8 mouse cellular contexts compared by ENCODE assay signal in the genomic region with DNA sequence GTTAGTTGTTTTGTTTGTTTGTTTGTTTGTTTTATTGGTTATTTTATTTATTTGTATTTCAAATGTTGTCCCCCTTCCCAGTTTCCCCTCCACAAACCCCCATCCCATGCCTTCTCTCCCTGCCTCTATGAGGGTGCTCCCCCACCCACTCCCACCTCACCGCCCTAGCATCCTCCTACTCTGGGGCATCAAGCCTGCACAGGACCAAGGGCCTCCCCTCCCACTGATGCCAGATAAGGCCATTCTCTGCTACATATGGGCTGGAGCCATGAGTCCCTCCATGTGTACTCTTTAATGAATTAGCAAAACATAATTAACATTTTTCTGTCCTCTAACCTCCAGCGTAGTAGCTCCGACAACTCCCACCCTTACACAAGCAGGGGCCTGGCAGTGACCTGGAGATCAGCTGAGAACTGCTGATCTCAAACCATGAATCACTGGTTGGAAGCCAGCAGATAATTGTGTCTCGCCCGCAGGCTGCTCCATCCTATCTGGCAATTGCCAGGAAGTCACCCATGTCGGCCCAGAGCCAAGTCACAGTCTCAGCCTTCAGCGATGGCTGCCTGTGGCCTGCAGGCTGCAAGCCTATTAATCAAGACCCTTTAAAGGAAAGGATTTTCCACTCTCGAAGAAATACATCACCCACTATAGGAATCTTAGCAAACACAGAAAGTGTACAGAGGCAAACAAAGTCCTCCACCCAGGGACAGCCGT.
DNase-seq lines count a peak whose midpoint lies in the region; ATAC-seq and TF ChIP-seq lines count a peak whose summit lies in the region.

No protein-coding gene starts in this region.

- no peak overlapping the region for H3K4me3 ChIP-seq in kidney, adult 2 months (ENCODE audit: insufficient read depth, low read depth, low read length)
- no peak overlapping the region for H3K4me3 ChIP-seq in forebrain, embryonic 13.5 days

- peak; percentile 60 for ATAC-seq in forebrain, embryonic 13.5 days

- no peak overlapping the region for H3K9ac ChIP-seq in forebrain, embryonic 13.5 days

- DNase-seq in kidney, adult 2 months, result peak; percentile 1
- DNase-seq in kidney, adult 11 months, result no peak
- peak; percentile 15 for DNase-seq in adipocyte (ENCODE audit: low spot score)
- peak; percentile 24 for DNase-seq in kidney, postnatal 14 days
- no peak for DNase-seq in layer of hippocampus, adult 9-11 months
- DNase-seq in thymus, postnatal 4 days, result no peak
- DNase-seq in B cell, adult 2 months, result no peak

- WGBS in kidney, adult 2 months, result 30% methylated on average over 9 of the region's 9 CpGs
- 60% methylated on average over 9 of the region's 9 CpGs for WGBS in forebrain, embryonic 13.5 days

- TF ChIP-seq POLR2A in kidney, adult 2 months (IDR thresholded peaks at IDR 0.05; ENCODE audit: low read depth, low read length), result no peak

- TF ChIP-seq CTCF in kidney, adult 2 months (conservative IDR thresholded peaks at IDR 0.05; ENCODE audit: insufficient read depth, insufficient read length, low read depth, low read length), result no peak

- no peaks in the 10 kb centered on the region for H3K9me3 ChIP-seq in forebrain, embryonic 13.5 days (replicated peaks)

- H3K27ac ChIP-seq in kidney, adult 2 months (ENCODE audit: insufficient read depth, low read depth, low read length), result no peak overlapping the region
- peak overlapping the region; percentile 63; the same call in 1 of the 2 replicates for H3K27ac ChIP-seq in forebrain, embryonic 13.5 days

- no peaks in the 10 kb centered on the region for H3K27me3 ChIP-seq in kidney, adult 2 months (replicated peaks; ENCODE audit: control insufficient read depth, insufficient read depth, low read length)
- no peaks in the 10 kb centered on the region for H3K27me3 ChIP-seq in forebrain, embryonic 13.5 days

- H3K4me2 ChIP-seq in forebrain, embryonic 13.5 days, result no peak overlapping the region

- no peaks in the 10 kb centered on the region for H3K4me1 ChIP-seq in kidney, adult 2 months (ENCODE audit: control insufficient read depth, insufficient read depth, low read length)
- peaks cover 39% of the 10 kb centered on the region for H3K4me1 ChIP-seq in forebrain, embryonic 13.5 days

- H3K36me3 ChIP-seq in kidney, adult 2 months (ENCODE audit: control insufficient read depth, insufficient read depth, low read length), result no peaks in the 10 kb centered on the region
- no peaks in the 10 kb centered on the region for H3K36me3 ChIP-seq in forebrain, embryonic 13.5 days (ENCODE audit: poor library complexity, severe bottlenecking)

Comparison
In these comparisons a context has a peak if more than half of its experiments do, and no peak if none do; other contexts are left out.
1. DNase-seq: peak in kidney, adult 2 months (single experiment), adipocyte (single experiment) and kidney, postnatal 14 days (single experiment); none in kidney, adult 11 months (single experiment), layer of hippocampus, adult 9-11 months (single experiment), thymus, postnatal 4 days (single experiment) and B cell, adult 2 months (0 of 2).